Mouse (Mus musculus) spleen, adult 2 months (tissue): ENCODE data around the gene Car3. TPM values are rescaled to one million over a fixed set of nuclear protein-coding genes. Genes with fewer than 3 reads are reported as not detected.

Experiments
- DNase-seq, 2 experiments: peaks; one replicate each; pipeline versions ENCODE4 v3.0.0 to v3.0.0-alpha.2; 2012 to 2021; ENCODE audit warnings: low spot score in 2 of 2, low read depth in 1 of 2
- H3K27ac ChIP-seq: fragments of 200-500 bp; 2 replicates; pipeline ENCODE4 v1.5.1; 2012; ENCODE audit warnings: low read length, inconsistent platforms; ENCODE audit not compliant: insufficient read depth
- H3K27me3 ChIP-seq: fragments of 200-500 bp; 2 replicates; pipeline ENCODE4 v1.6.1; 2012; ENCODE audit warnings: mild to moderate bottlenecking, moderate library complexity, low read length, inconsistent platforms; ENCODE audit not compliant: control insufficient read depth, insufficient read depth
- H3K36me3 ChIP-seq: fragments of 200-500 bp; 2 replicates; pipeline ENCODE4 v1.6.1; 2012; ENCODE audit warnings: mild to moderate bottlenecking, low read length, inconsistent platforms; ENCODE audit not compliant: control insufficient read depth, insufficient read depth
- H3K4me1 ChIP-seq: fragments of 200-500 bp; 2 replicates; pipeline ENCODE4 v1.6.1; 2011; ENCODE audit warnings: inconsistent platforms; ENCODE audit not compliant: control insufficient read depth, insufficient read depth, insufficient read length
- H3K4me3 ChIP-seq: fragments of 200-500 bp; 2 replicates; pipeline ENCODE4 v1.5.1; 2011; ENCODE audit warnings: mild to moderate bottlenecking, inconsistent platforms; ENCODE audit not compliant: insufficient read depth, insufficient read length; ENCODE audit errors: extremely low read depth
- CTCF ChIP-seq: fragments of 200-500 bp; IDR thresholded peaks from 2 replicates; pipeline ENCODE4 v1.5.1; 2011; ENCODE audit warnings: mild to moderate bottlenecking, inconsistent platforms; ENCODE audit not compliant: insufficient read depth, insufficient read length, insufficient replicate concordance; ENCODE audit errors: extremely low read depth
- POLR2A ChIP-seq: fragments of 200-500 bp; IDR thresholded peaks from 2 replicates; pipeline ENCODE4 v1.6.1; 2011; ENCODE audit warnings: low read depth, low read length, inconsistent platforms
- WGBS: fragments of 180-500 bp; shearing (Covaris S2); methylation state at CpG from one replicate; pipeline ENCODE4 v1.1.7; 2018; 5-methylcytosine and 5-hydroxymethylcytosine counted together
- polyA plus RNA-seq: library from polyadenylated mRNA; depleted of rRNA; stranded (reverse); fragments of >200 nt; gene quantifications from 2 replicates; pipeline ENCODE4 v1.2.3, GENCODE M21; 2012; rRNA removed

The Car3 gene
- polyA plus RNA-seq, 1 experiment, result 21.4 TPM

- H3K27ac ChIP-seq, result no peak overlapping the region
- no peak for DNase-seq
- 94% methylated on average over 3 of the region's 3 CpGs for WGBS
These were observed 40.1 kb downstream of the Car3 start for GRCm38 (mm10) chr3:14903380-14903779.

GRCm38 (mm10) chr3:14904165-14904564 is 40.9 kb downstream of the Car3 start:
- TF ChIP-seq POLR2A, result no peak
- no peak for TF ChIP-seq CTCF
- H3K27me3 ChIP-seq, result no peaks in the 10 kb centered on the region
- no peak for DNase-seq
- no peak overlapping the region for H3K27ac ChIP-seq
- H3K36me3 ChIP-seq, result peaks cover 4% of the 10 kb centered on the region
- no peaks in the 10 kb centered on the region for H3K4me1 ChIP-seq
- WGBS, result 88% methylated on average over 3 of the region's 3 CpGs
- no peak overlapping the region for H3K4me3 ChIP-seq

More at GRCm38 (mm10) chr3:14903380-14903779, 40.1 kb downstream of the Car3 start:
- Histone ChIP-seq H3K36me3 (peaks cover 4% of the 10 kb centered on the region), H3K4me3 (no peak overlapping the region), H3K4me1 (peaks cover 2% of the 10 kb centered on the region; the same call in 1 of the 2 replicates), H3K27me3 (no peaks in the 10 kb centered on the region)
- TF ChIP-seq POLR2A (no peak), CTCF (no peak)

GRCm38 (mm10) chr3:14907271-14907670 is 44.0 kb downstream of the Car3 start:
- Histone ChIP-seq H3K27ac (no peak overlapping the region), H3K36me3 (no peaks in the 10 kb centered on the region), H3K4me3 (no peak overlapping the region), H3K4me1 (peaks cover 4% of the 10 kb centered on the region; the same call in 1 of the 2 replicates), H3K27me3 (no peaks in the 10 kb centered on the region)
- no peak for DNase-seq
- TF ChIP-seq POLR2A, result no peak
- TF ChIP-seq CTCF, result no peak
- 93% methylated on average over 1 of the region's 1 CpGs for WGBS

GRCm38 (mm10) chr3:14911992-14912582 is 48.8 kb downstream of the Car3 start:
- Histone ChIP-seq H3K4me1 (peaks cover 13% of the 10 kb centered on the region), H3K27me3 (no peaks in the 10 kb centered on the region), H3K27ac (peak overlapping the region; percentile 85), H3K36me3 (no peaks in the 10 kb centered on the region), H3K4me3 (no peak overlapping the region)
- WGBS, result 38% methylated on average over 4 of the region's 4 CpGs
- no peak for DNase-seq
- TF ChIP-seq POLR2A (no peak), CTCF (no peak)

GRCm38 (mm10) chr3:14913774-14914173 is 50.5 kb downstream of the Car3 start:
- whole genome bisulfite sequencing, result 87% methylated on average over 4 of the region's 4 CpGs
- no peak for TF ChIP-seq POLR2A
- TF ChIP-seq CTCF, result no peak

GRCm38 (mm10) chr3:14915355-14915754 is 52.0 kb downstream of the Car3 start:
- no peaks in the 10 kb centered on the region for H3K36me3 ChIP-seq
- no peaks in the 10 kb centered on the region for H3K27me3 ChIP-seq
- H3K4me3 ChIP-seq, result no peak overlapping the region
- H3K4me1 ChIP-seq, result peaks cover 13% of the 10 kb centered on the region
- peak overlapping the region; percentile 28; the same call in 1 of the 2 replicates for H3K27ac ChIP-seq
- 7% methylated on average over 2 of the region's 2 CpGs for WGBS
- no peak for TF ChIP-seq CTCF
- TF ChIP-seq POLR2A, result no peak
- no peak for DNase-seq

More at GRCm38 (mm10) chr3:14913774-14914173, 50.5 kb downstream of the Car3 start:
- no peak overlapping the region for H3K27ac ChIP-seq
- H3K36me3 ChIP-seq, result no peaks in the 10 kb centered on the region
- DNase-seq, result no peak
- no peak overlapping the region for H3K4me3 ChIP-seq
- no peaks in the 10 kb centered on the region for H3K27me3 ChIP-seq
- peaks cover 13% of the 10 kb centered on the region for H3K4me1 ChIP-seq

GRCm38 (mm10) chr3:14917261-14917660 is 53.9 kb downstream of the Car3 start:
- H3K4me1 ChIP-seq, result peaks cover 9% of the 10 kb centered on the region
- H3K27me3 ChIP-seq, result no peaks in the 10 kb centered on the region
- WGBS, result 83% methylated on average over 2 of the region's 2 CpGs
- TF ChIP-seq CTCF (no peak), POLR2A (no peak)
- no peak overlapping the region for H3K4me3 ChIP-seq
- no peaks in the 10 kb centered on the region for H3K36me3 ChIP-seq
- no peak overlapping the region for H3K27ac ChIP-seq
- DNase-seq, result no peak

Other genes starting within 250 kb of the Car3 start
- gene Car13, start 221.8 kb upstream of the Car3 start, polyA plus RNA-seq, result 0.58 and 0.90 TPM in 2 replicates
- 69.9 and 76.0 TPM in 2 replicates for gene Car1, start 55.1 kb upstream of the Car3 start, polyA plus RNA-seq
- gene Car2, start 22.8 kb downstream of the Car3 start, polyA plus RNA-seq, result 639 and 730 TPM in 2 replicates